Mouse (Mus musculus) Patski (cell line): Measurements from ENCODE around the gene Cd209a. TPM values are rescaled to one million over a fixed set of nuclear protein-coding genes. Genes with fewer than 3 reads are reported as not detected.
"Not testable (repeated sequence)": the region's sequence is repeated elsewhere in the genome, so short reads cannot be mapped to it uniquely, and the experiment has no call there.

ENCODE experiments used
- ATAC-seq: fragments of 100-300 bp; one replicate; pipeline ENCODE4 v1.8.0; 2021
- CTCF ChIA-PET: fragments of 350-600 bp; sonication (Branson Sonifier 250); formaldehyde crosslinking; loops from one replicate; lab custom pipeline; 2022; ENCODE audit warnings: inconsistent platforms; lab: Charles Lee
- POLR2A ChIA-PET: fragments of 350-600 bp; sonication (Branson Sonifier 250); formaldehyde crosslinking; loops from one replicate; lab custom pipeline; 2022; ENCODE audit warnings: antibody characterized with exemption, inconsistent platforms; lab: Charles Lee
- DNase-seq: peaks from one replicate; pipeline ENCODE4 v3.0.0-alpha.2; 2011; ENCODE audit warnings: low read depth, low spot score
- H3K27me3 ChIP-seq: fragments of 371-371 bp; one replicate; pipeline ENCODE4 v1.5.1; 2021
- CTCF ChIP-seq: fragments of 100-300 bp; IDR thresholded peaks from one replicate; pipeline ENCODE4 v1.5.1; 2021
- in situ Hi-C: fragments of 300-500 bp; cut with MboI; formaldehyde crosslinking; loops from 3 replicates; pipeline ENCODE4 v1.11.1; 2018; ENCODE audit warnings: low pct_unique_long_range_greater_than_20kb, mixed read lengths
- polyA plus RNA-seq: library from polyadenylated mRNA; unstranded; gene quantifications from one replicate; pipeline ENCODE4 v1.2.3, GENCODE M21; 2021

Gene Cd209a
- polyA plus RNA-seq = not detected

GRCm38 (mm10) chr8:3748761-3749160 is at the start of gene Cd209a:
TSS of gene Cd209a (minus strand) at chr8:3748984.
- ATAC-seq = no peak
- peaks cover 14% of the 10 kb centered on the region for H3K27me3 ChIP-seq
- DNase-seq = no peak
- POLR2A ChIA-PET = no interaction called here
- in situ Hi-C loops = no loop called here
- CTCF ChIA-PET = no interaction called here
- no peak for TF ChIP-seq CTCF

GRCm38 (mm10) chr8:3768641-3769040 is 19.9 kb upstream of the Cd209a start:
- POLR2A ChIA-PET, in situ Hi-C loops, ATAC-seq, H3K27me3 ChIP-seq, CTCF ChIA-PET, DNase-seq: not testable (repeated sequence)

GRCm38 (mm10) chr8:3754261-3754850 is 5.6 kb upstream of the Cd209a start:
- ATAC-seq = peak; percentile 100
- DNase-seq = peak; percentile 100
- ChIA-PET POLR2A (interaction anchor here (0.6 kb wide), 1 partner anchor 165 kb away, joined by 4 read pairs; no protein-coding TSS in a partner anchor), CTCF (no interaction called here)
- no peaks in the 10 kb centered on the region for H3K27me3 ChIP-seq
- TF ChIP-seq CTCF = no peak
- in situ Hi-C loops = no loop called here

GRCm38 (mm10) chr8:3736947-3737346 is 11.8 kb downstream of the Cd209a start:
- TF ChIP-seq CTCF = no peak
- ChIA-PET CTCF (no interaction called here), POLR2A (no interaction called here)
- no peak for DNase-seq
- in situ Hi-C loops = no loop called here
- peaks cover 22% of the 10 kb centered on the region for H3K27me3 ChIP-seq
- no peak for ATAC-seq

GRCm38 (mm10) chr8:3735599-3735998 is 13.2 kb downstream of the Cd209a start:
- no peak for DNase-seq
- no peak for TF ChIP-seq CTCF
- in situ Hi-C loops = no loop called here
- no peak for ATAC-seq
- ChIA-PET CTCF (interaction anchor here (1.2 kb wide), 1 partner anchor 10 kb away, joined by 3 read pairs; no protein-coding TSS in a partner anchor), POLR2A (no interaction called here)
- peaks cover 31% of the 10 kb centered on the region for H3K27me3 ChIP-seq

GRCm38 (mm10) chr8:3734084-3734483 is 14.7 kb downstream of the Cd209a start:
- CTCF ChIA-PET = no interaction called here
- no peak for DNase-seq
- peaks cover 25% of the 10 kb centered on the region for H3K27me3 ChIP-seq
- in situ Hi-C loops = no loop called here
- no peak for TF ChIP-seq CTCF
- ATAC-seq = no peak
- POLR2A ChIA-PET = no interaction called here

GRCm38 (mm10) chr8:3721041-3721440 is 27.7 kb downstream of the Cd209a start:
- ATAC-seq = no peak
- CTCF ChIA-PET = interaction anchor here (1.0 kb wide), 1 partner anchor 235 kb away, joined by 4 read pairs; no protein-coding TSS in a partner anchor
- POLR2A ChIA-PET = no interaction called here
- no peak for TF ChIP-seq CTCF
- in situ Hi-C loops = loop anchor here (25.0 kb wide), 1 partner anchor 641 kb away; no protein-coding TSS in a partner anchor
- H3K27me3 ChIP-seq = peaks cover 24% of the 10 kb centered on the region
- no peak for DNase-seq

- POLR2A ChIA-PET = no interaction called here
- CTCF ChIA-PET = interaction anchor here (1.0 kb wide), 1 partner anchor 236 kb away, joined by 4 read pairs; no protein-coding TSS in a partner anchor
- TF ChIP-seq CTCF = no peak
- ATAC-seq (no peak), DNase-seq (no peak)
- in situ Hi-C loops = loop anchor here (25.0 kb wide), 1 partner anchor 642 kb away; no protein-coding TSS in a partner anchor
- peaks cover 27% of the 10 kb centered on the region for H3K27me3 ChIP-seq
Measured at GRCm38 (mm10) chr8:3720551-3720950, 28.2 kb downstream of the Cd209a start, which contains the start of gene Clec4g. TSS of gene Clec4g (minus strand) at chr8:3720651.

- ATAC-seq (peak; percentile 89), DNase-seq (no peak)
- in situ Hi-C loops = loop anchor here (10.0 to 25.0 kb wide), 2 partner anchors 246 to 644 kb away; no protein-coding TSS in a partner anchor
- POLR2A ChIA-PET = no interaction called here
- peaks cover 31% of the 10 kb centered on the region for H3K27me3 ChIP-seq
- CTCF ChIA-PET = interaction anchor here (1.0 kb wide), 1 partner anchor 13 kb away, joined by 4 read pairs; no protein-coding TSS in a partner anchor
- peak; percentile 98 for TF ChIP-seq CTCF
Measured at GRCm38 (mm10) chr8:3718559-3718958, 30.2 kb downstream of the Cd209a start.

- in situ Hi-C loops = loop anchor here (10.0 to 25.0 kb wide), 2 partner anchors 247 to 645 kb away; no protein-coding TSS in a partner anchor
- ChIA-PET POLR2A (interaction anchor here (0.5 kb wide), 1 partner anchor 309 kb away, joined by 5 read pairs; no protein-coding TSS in a partner anchor), CTCF (interaction anchor here (1.0 kb wide), 1 partner anchor 14 kb away, joined by 4 read pairs; no protein-coding TSS in a partner anchor)
- TF ChIP-seq CTCF = no peak
- peaks cover 22% of the 10 kb centered on the region for H3K27me3 ChIP-seq
- ATAC-seq (no peak), DNase-seq (no peak)
Measured at GRCm38 (mm10) chr8:3717321-3717954, 31.3 kb downstream of the Cd209a start.

GRCm38 (mm10) chr8:3711646-3712045 is 37.1 kb downstream of the Cd209a start:
- DNase-seq (no peak), ATAC-seq (no peak)
- TF ChIP-seq CTCF = no peak
- ChIA-PET POLR2A (no interaction called here), CTCF (no interaction called here)
- H3K27me3 ChIP-seq = peaks cover 46% of the 10 kb centered on the region
- in situ Hi-C loops = loop anchor here (10.0 to 25.0 kb wide), 2 partner anchors 253 to 651 kb away; no protein-coding TSS in a partner anchor
